Mouse (Mus musculus): ENCODE results near the gene Plcb4. TPM values are rescaled to one million over a fixed set of nuclear protein-coding genes. Genes with fewer than 3 reads are reported as not detected.

Gene Plcb4
- polyA plus RNA-seq, 1 experiment from 2014 or later: 17.6 TPM

DNA sequence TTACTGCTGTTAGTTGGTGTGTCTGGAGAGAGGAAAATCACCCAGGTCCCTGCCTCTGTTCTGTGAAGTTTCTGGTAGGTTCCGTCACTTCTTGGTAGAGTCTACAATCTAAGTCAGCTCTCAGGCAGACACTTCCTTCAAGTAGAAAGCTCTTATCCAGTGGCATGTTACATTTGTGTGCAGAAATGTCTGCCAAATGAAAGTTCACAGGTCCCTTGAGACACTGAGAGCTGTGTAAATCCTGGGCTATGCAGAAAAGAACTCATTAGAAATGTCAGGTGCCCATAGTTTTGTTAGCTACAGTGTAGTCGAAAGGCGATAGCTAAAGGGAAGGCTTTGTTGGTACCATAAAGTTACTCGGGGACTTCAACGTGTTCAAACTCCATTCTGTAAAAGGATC lies 108.7 kb downstream of the Plcb4 start:
- WGBS: 78% methylated on average over 5 of the region's 5 CpGs
- no peak overlapping the region for H3K27ac ChIP-seq

DNA sequence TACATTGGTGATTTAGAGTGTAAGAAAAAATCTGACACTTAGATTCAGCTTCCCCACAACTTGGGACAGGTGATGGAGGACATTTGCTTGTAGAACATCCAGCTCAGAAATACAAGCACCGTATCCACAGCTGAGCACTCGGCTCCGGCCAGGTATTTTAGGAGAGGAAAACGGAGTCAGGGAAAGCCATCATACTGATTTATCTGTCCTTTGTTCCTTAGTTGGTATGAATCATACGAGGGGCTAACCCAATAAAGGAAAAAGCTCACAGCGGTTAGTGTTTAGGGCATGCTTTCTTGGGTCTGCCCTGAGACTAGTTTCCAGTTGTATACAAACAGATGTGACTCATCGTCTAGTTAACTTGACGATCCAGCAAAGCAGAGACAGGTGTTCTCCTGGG lies 110.9 kb downstream of the Plcb4 start:
- WGBS: 73% methylated on average over 8 of the region's 8 CpGs
- no peak for ATAC-seq (ENCODE audit: insufficient number of reproducible peaks, insufficient read depth, low FRiP score, low TSS enrichment, low read depth)
- Histone ChIP-seq H3K9ac (no peak overlapping the region), H3K27ac (no peak overlapping the region), H3K9me3 (no peaks in the 10 kb centered on the region), H3K27me3 (no peaks in the 10 kb centered on the region), H3K4me3 (no peak overlapping the region), H3K36me3 (no peaks in the 10 kb centered on the region), H3K4me2 (no peak overlapping the region), H3K4me1 (peaks cover 31% of the 10 kb centered on the region)

More for the DNA sequence above, 108.7 kb downstream of the Plcb4 start:
- Histone ChIP-seq H3K4me1 (peaks cover 32% of the 10 kb centered on the region), H3K9me3 (no peaks in the 10 kb centered on the region), H3K36me3 (no peaks in the 10 kb centered on the region), H3K4me3 (no peak overlapping the region), H3K27me3 (no peaks in the 10 kb centered on the region), H3K4me2 (no peak overlapping the region), H3K9ac (no peak overlapping the region)
- ATAC-seq (ENCODE audit: insufficient number of reproducible peaks, insufficient read depth, low FRiP score, low TSS enrichment, low read depth): no peak

DNA sequence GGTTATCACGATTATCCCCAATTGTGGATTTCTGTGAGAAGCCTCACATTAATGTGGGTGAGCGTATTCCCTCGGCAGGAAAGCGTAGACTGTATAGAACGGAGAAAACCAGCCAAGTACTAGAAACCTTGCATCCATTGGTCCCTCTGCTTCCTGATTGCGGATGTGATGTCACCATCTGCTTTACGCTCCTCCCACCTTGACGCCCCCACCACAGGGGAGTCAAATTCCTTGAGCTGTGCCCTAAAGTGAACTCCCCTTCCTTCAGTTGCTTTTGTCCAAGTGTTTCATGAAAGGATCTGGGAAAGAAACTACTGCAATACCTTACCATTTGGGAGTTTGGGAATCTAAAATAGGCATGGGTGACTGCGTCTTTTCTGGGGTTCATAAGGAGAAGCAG lies 111.4 kb downstream of the Plcb4 start:
- H3K27ac ChIP-seq: no peak overlapping the region
- 89% methylated on average over 9 of the region's 9 CpGs for WGBS
- no peak for ATAC-seq (ENCODE audit: insufficient number of reproducible peaks, insufficient read depth, low FRiP score, low TSS enrichment, low read depth)
- H3K9me3 ChIP-seq: no peaks in the 10 kb centered on the region
- no peaks in the 10 kb centered on the region for H3K27me3 ChIP-seq
- H3K4me1 ChIP-seq: peaks cover 29% of the 10 kb centered on the region
- no peak overlapping the region for H3K4me3 ChIP-seq
- no peak overlapping the region for H3K9ac ChIP-seq
- no peak overlapping the region for H3K4me2 ChIP-seq
- no peaks in the 10 kb centered on the region for H3K36me3 ChIP-seq

GRCm38 (mm10) chr2:135773194-135773972 lies 114.6 kb downstream of the Plcb4 start:
- no peak overlapping the region for H3K4me3 ChIP-seq
- H3K36me3 ChIP-seq: no peaks in the 10 kb centered on the region
- H3K4me1 ChIP-seq: peaks cover 8% of the 10 kb centered on the region; the same call in 1 of the 2 replicates
- H3K4me2 ChIP-seq: no peak overlapping the region
- no peak for ATAC-seq (ENCODE audit: insufficient number of reproducible peaks, insufficient read depth, low FRiP score, low TSS enrichment, low read depth)
- no peaks in the 10 kb centered on the region for H3K27me3 ChIP-seq
- H3K27ac ChIP-seq: no peak overlapping the region
- no peaks in the 10 kb centered on the region for H3K9me3 ChIP-seq
- WGBS: 48% methylated on average over 10 of the region's 10 CpGs
- no peak overlapping the region for H3K9ac ChIP-seq

DNA sequence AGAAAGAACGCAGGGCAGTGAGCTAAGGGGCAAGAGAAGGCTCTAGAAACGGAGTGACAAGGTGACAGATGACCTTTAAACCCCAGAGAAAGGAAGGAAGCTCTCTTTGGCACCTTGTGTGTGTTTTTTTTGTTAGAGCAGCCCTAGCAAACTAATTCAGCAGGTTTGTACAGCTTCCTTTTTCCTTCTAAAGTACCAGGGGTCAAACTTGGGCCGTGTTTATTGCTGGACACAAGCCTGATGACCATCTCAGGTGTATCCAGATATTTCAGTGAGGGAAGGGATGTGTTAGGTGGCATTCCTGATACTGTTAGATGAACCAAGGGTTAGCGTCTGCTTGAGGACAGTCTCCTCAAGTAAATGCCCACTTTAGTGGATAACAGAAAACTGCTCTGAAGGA lies 116.2 kb downstream of the Plcb4 start:
- H3K4me3 ChIP-seq: no peak overlapping the region
- no peak for ATAC-seq (ENCODE audit: insufficient number of reproducible peaks, insufficient read depth, low FRiP score, low TSS enrichment, low read depth)
- WGBS: 74% methylated on average over 4 of the region's 4 CpGs

DNA sequence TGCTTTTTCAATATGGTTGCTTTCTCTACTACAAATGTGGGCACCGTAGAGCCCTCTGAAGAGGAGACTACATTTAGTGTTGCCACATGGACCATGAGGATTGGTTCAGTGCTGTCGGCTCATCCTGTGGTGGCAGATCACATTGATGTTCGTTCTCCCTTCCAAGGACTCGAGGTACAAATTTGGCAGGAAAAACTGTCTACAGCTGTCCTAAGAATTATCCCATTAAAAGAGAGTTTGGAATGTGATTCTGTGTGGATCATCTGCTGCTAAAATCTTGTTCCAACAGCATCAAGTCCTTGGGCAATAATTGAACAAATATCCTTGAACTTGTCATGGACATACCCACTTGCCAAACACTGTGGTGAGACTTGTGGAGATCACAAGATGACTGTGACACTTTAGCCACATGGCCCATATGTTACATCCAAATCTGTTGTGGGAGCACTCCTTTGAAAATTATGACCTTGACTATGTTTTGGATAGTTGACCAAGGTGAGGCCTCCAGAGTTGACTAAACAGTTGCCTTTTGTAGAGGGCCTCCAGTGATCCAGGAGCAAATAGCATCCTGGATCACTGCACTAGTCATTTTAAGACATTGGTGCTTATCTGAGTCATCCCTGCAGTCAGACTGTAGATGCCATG lies 117.4 kb downstream of the Plcb4 start:
- H3K27me3 ChIP-seq: no peaks in the 10 kb centered on the region
- no peaks in the 10 kb centered on the region for H3K4me1 ChIP-seq
- H3K27ac ChIP-seq: no peak overlapping the region
- H3K9me3 ChIP-seq: no peaks in the 10 kb centered on the region
- H3K4me3 ChIP-seq: no peak overlapping the region
- WGBS: 88% methylated on average over 4 of the region's 4 CpGs
- no peak for ATAC-seq (ENCODE audit: insufficient number of reproducible peaks, insufficient read depth, low FRiP score, low TSS enrichment, low read depth)
- H3K9ac ChIP-seq: no peak overlapping the region
- no peak overlapping the region for H3K4me2 ChIP-seq
- H3K36me3 ChIP-seq: no peaks in the 10 kb centered on the region

More for the DNA sequence above, 116.2 kb downstream of the Plcb4 start:
- Histone ChIP-seq H3K4me1 (0 out of 2 replicates have a peak, but pooled peaks cover under 1% of the 10 kb centered on the region), H3K27ac (no peak overlapping the region), H3K9me3 (no peaks in the 10 kb centered on the region), H3K4me2 (no peak overlapping the region), H3K36me3 (no peaks in the 10 kb centered on the region), H3K9ac (no peak overlapping the region), H3K27me3 (no peaks in the 10 kb centered on the region)

- Histone ChIP-seq H3K4me2 (no peak overlapping the region), H3K9me3 (no peaks in the 10 kb centered on the region), H3K4me1 (peaks cover 5% of the 10 kb centered on the region; the same call in 1 of the 2 replicates), H3K27me3 (no peaks in the 10 kb centered on the region), H3K36me3 (no peaks in the 10 kb centered on the region), H3K4me3 (no peak overlapping the region), H3K27ac (no peak overlapping the region), H3K9ac (no peak overlapping the region)
- no peak for ATAC-seq (ENCODE audit: insufficient number of reproducible peaks, insufficient read depth, low FRiP score, low TSS enrichment, low read depth)
- WGBS: 76% methylated on average over 6 of the region's 6 CpGs
Observed at GRCm38 (mm10) chr2:135781391-135781790, 122.6 kb downstream of the Plcb4 start.

DNA sequence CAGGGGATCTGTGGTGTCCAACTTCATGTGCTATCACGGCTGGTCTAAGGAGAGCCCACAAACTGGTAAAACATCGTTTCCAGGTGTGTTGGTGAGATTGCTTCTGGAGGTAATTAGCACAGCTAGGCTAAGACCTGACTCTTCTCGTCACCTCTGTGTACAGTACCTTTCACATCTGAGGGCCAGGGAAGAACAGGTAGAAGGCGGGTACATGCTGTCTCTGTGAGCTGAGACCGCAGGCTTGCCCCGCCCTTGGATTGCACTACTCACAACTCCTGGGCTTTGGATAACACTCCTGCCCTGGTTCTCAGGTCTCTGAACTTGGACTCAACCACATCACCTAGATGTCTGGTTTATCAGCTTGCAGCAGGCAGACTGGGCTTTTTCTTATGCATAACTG lies 128.6 kb downstream of the Plcb4 start:
- Histone ChIP-seq H3K36me3 (no peaks in the 10 kb centered on the region), H3K27me3 (no peaks in the 10 kb centered on the region), H3K4me3 (no peak overlapping the region), H3K4me2 (no peak overlapping the region), H3K4me1 (peaks cover 5% of the 10 kb centered on the region; the same call in 1 of the 2 replicates), H3K9ac (no peak overlapping the region), H3K9me3 (no peaks in the 10 kb centered on the region), H3K27ac (no peak overlapping the region)
- ATAC-seq (ENCODE audit: insufficient number of reproducible peaks, insufficient read depth, low FRiP score, low TSS enrichment, low read depth): no peak
- 81% methylated on average over 6 of the region's 6 CpGs for WGBS

- no peak for ATAC-seq (ENCODE audit: insufficient number of reproducible peaks, insufficient read depth, low FRiP score, low TSS enrichment, low read depth)
- 89% methylated on average over 4 of the region's 4 CpGs for WGBS
- Histone ChIP-seq H3K36me3 (no peaks in the 10 kb centered on the region), H3K27me3 (no peaks in the 10 kb centered on the region), H3K9me3 (0 out of 2 replicates have a peak, but pooled peaks cover 2% of the 10 kb centered on the region), H3K4me1 (peaks cover 4% of the 10 kb centered on the region), H3K4me3 (no peak overlapping the region), H3K9ac (no peak overlapping the region), H3K27ac (no peak overlapping the region), H3K4me2 (no peak overlapping the region)
Observed at GRCm38 (mm10) chr2:135792907-135793306, 134.1 kb downstream of the Plcb4 start.

DNA sequence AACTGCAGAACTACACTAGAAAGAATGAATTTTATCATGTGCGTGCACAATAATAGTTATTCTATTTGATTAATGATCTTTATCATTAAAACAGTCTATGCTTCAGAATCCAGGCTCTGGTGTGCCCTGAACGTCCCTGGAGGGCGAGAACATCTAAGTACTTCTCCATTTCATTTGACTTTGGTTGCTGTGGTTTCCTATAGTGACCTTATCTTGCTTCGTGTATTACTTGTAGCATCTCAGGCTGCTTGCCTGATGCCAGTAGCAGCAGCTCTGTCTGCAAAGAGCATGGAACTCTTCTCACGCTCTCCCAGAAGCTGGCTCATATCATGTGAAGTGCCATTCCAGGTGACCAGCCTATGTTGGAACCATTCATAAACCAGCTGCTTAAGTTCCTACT lies 137.9 kb downstream of the Plcb4 start:
- no peak for ATAC-seq (ENCODE audit: insufficient number of reproducible peaks, insufficient read depth, low FRiP score, low TSS enrichment, low read depth)
- H3K27ac ChIP-seq: no peak overlapping the region
- no peak overlapping the region for H3K4me2 ChIP-seq
- H3K4me3 ChIP-seq: no peak overlapping the region
- 0 out of 2 replicates have a peak, but pooled peaks cover 2% of the 10 kb centered on the region for H3K9me3 ChIP-seq
- no peak overlapping the region for H3K9ac ChIP-seq
- H3K4me1 ChIP-seq: peaks cover 16% of the 10 kb centered on the region
- no peaks in the 10 kb centered on the region for H3K36me3 ChIP-seq
- no peaks in the 10 kb centered on the region for H3K27me3 ChIP-seq
- 86% methylated on average over 5 of the region's 5 CpGs for WGBS

- H3K4me1 ChIP-seq: peaks cover 16% of the 10 kb centered on the region
- H3K9ac ChIP-seq: no peak overlapping the region
- H3K4me2 ChIP-seq: no peak overlapping the region; the same call in 1 of the 2 replicates
- H3K27ac ChIP-seq: peak overlapping the region; percentile 62
- H3K36me3 ChIP-seq: no peaks in the 10 kb centered on the region
- ATAC-seq (ENCODE audit: insufficient number of reproducible peaks, insufficient read depth, low FRiP score, low TSS enrichment, low read depth): no peak
- no peak overlapping the region for H3K4me3 ChIP-seq
- no peaks in the 10 kb centered on the region for H3K27me3 ChIP-seq
- 16% methylated on average over 5 of the region's 5 CpGs for WGBS
- H3K9me3 ChIP-seq: no peaks in the 10 kb centered on the region
Observed at GRCm38 (mm10) chr2:135797677-135798546, 139.1 kb downstream of the Plcb4 start.
